In genomic region chr6:93133940-93134339, GRCm38 (mm10) we compare ENCODE assay signal across 19 mouse cellular contexts.
"Had no signal": no experiment of that assay in that cellular context is flagged by ENCODE, and none has a peak within 500 bp of the region (broad histone marks: within the 10 kb centered on the region; RNA-seq: fewer than 3 reads in every experiment).

No protein-coding gene starts in this region.

- H3K27me3 ChIP-seq: limb, embryonic 13.5 days; liver, embryonic 12.5 days; liver, embryonic 15.5 days; lung, embryonic 15.5 days; midbrain, embryonic 15.5 days; neural tube, embryonic 13.5 days; stomach, embryonic 15.5 days had no signal

- H3K4me2 ChIP-seq: limb, embryonic 13.5 days; liver, embryonic 12.5 days; liver, embryonic 15.5 days; lung, embryonic 15.5 days; midbrain, embryonic 12.5 days; midbrain, embryonic 15.5 days; neural tube, embryonic 13.5 days; stomach, embryonic 15.5 days had no signal

- DNase-seq: kidney, adult 18-20 months; kidney, adult 9 months; kidney, postnatal 14 days; kidney, postnatal 4 days; liver; lung, adult 18-20 months; lung, postnatal 4 days; right cerebral cortex, postnatal 14 days; spleen, adult 18-20 months; thymus, postnatal 36 days had no signal

- H3K36me3 ChIP-seq: limb, embryonic 10.5 days; limb, embryonic 13.5 days; liver, embryonic 12.5 days; liver, embryonic 15.5 days; lung, embryonic 15.5 days; midbrain, embryonic 12.5 days; midbrain, embryonic 15.5 days; neural tube, embryonic 13.5 days; stomach, embryonic 15.5 days had no signal

- ATAC-seq: liver, embryonic 12.5 days; midbrain, embryonic 15.5 days had no signal

- H3K4me3 ChIP-seq: limb, embryonic 10.5 days; limb, embryonic 13.5 days; liver, embryonic 12.5 days; liver, embryonic 15.5 days; lung, embryonic 15.5 days; midbrain, embryonic 12.5 days; midbrain, embryonic 15.5 days; neural tube, embryonic 13.5 days; stomach, embryonic 15.5 days had no signal
